Mouse (Mus musculus): ENCODE data around the gene Dusp13. TPM values are rescaled to one million over a fixed set of nuclear protein-coding genes. Genes with fewer than 3 reads are reported as not detected.
A peak's percentile ranks its signal among the peaks of the same experiment; 100 is the strongest.

Dusp13 gene
- polyA plus RNA-seq, 1 experiment from 2014 or later: 0.84 TPM

GRCm38 (mm10) chr14:21750008-21750880, 737 bp downstream of the Dusp13 start, which contains the start of gene Samd8:
Gene Samd8, plus strand, starts transcription at chr14:21750531.
- Histone ChIP-seq H3K4me2 (ENCODE audit: low read depth, low read length) (peak within 1 kb of the TSS; percentile 89), H3K27me3 (ENCODE audit: control insufficient read depth, insufficient read depth, low read length) (no peaks in the 10 kb centered on the region), H3K4me1 (ENCODE audit: control insufficient read depth, insufficient read depth, low read length) (peaks cover 14% of the 10 kb centered on the region; the same call in 1 of the 2 replicates), H3K4me3 (replicated peaks; ENCODE audit: low read length) (peak within 1 kb of the TSS; percentile 83), H3K36me3 (ENCODE audit: control insufficient read depth, insufficient read depth, low read length) (no peaks in the 10 kb centered on the region), H3K9ac (ENCODE audit: low read length) (peak within 1 kb of the TSS; percentile 91), H3K27ac (ENCODE audit: low read length) (peak within 1 kb of the TSS; percentile 84), H3K9me3 (replicated peaks; ENCODE audit: control insufficient read depth, low read length) (no peaks in the 10 kb centered on the region)
- ATAC-seq (ENCODE audit: insufficient read depth, low FRiP score): peak; percentile 85
- 7% methylated on average over 51 of the region's 52 CpGs for WGBS

- Histone ChIP-seq H3K27ac (ENCODE audit: low read length) (no peak overlapping the region), H3K9me3 (replicated peaks; ENCODE audit: control insufficient read depth, low read length) (no peaks in the 10 kb centered on the region), H3K36me3 (ENCODE audit: control insufficient read depth, insufficient read depth, low read length) (no peaks in the 10 kb centered on the region), H3K4me1 (ENCODE audit: control insufficient read depth, insufficient read depth, low read length) (peaks cover 14% of the 10 kb centered on the region; the same call in 1 of the 2 replicates), H3K27me3 (ENCODE audit: control insufficient read depth, insufficient read depth, low read length) (no peaks in the 10 kb centered on the region), H3K9ac (ENCODE audit: low read length) (no peak overlapping the region), H3K4me3 (replicated peaks; ENCODE audit: low read length) (no peak overlapping the region), H3K4me2 (ENCODE audit: low read depth, low read length) (no peak overlapping the region)
- no peak for ATAC-seq (ENCODE audit: insufficient read depth, low FRiP score)
- WGBS: 43% methylated on average over 15 of the region's 15 CpGs
Measured at GRCm38 (mm10) chr14:21748142-21748870, 2.7 kb downstream of the Dusp13 start.

- WGBS: 67% methylated on average over 14 of the region's 14 CpGs
Measured at GRCm38 (mm10) chr14:21747436-21748141, 3.4 kb downstream of the Dusp13 start.

GRCm38 (mm10) chr14:21746846-21747245, 4.1 kb downstream of the Dusp13 start:
- H3K9ac ChIP-seq (ENCODE audit: low read length): no peak overlapping the region
- H3K4me1 ChIP-seq (ENCODE audit: control insufficient read depth, insufficient read depth, low read length): peaks cover 6% of the 10 kb centered on the region; the same call in 1 of the 2 replicates
- no peak overlapping the region for H3K4me2 ChIP-seq (ENCODE audit: low read depth, low read length)
- H3K9me3 ChIP-seq (replicated peaks; ENCODE audit: control insufficient read depth, low read length): no peaks in the 10 kb centered on the region
- H3K27ac ChIP-seq (ENCODE audit: low read length): no peak overlapping the region
- H3K4me3 ChIP-seq (replicated peaks; ENCODE audit: low read length): no peak overlapping the region
- WGBS: 80% methylated on average over 2 of the region's 2 CpGs
- no peak for ATAC-seq (ENCODE audit: insufficient read depth, low FRiP score)
- H3K36me3 ChIP-seq (ENCODE audit: control insufficient read depth, insufficient read depth, low read length): no peaks in the 10 kb centered on the region
- no peaks in the 10 kb centered on the region for H3K27me3 ChIP-seq (ENCODE audit: control insufficient read depth, insufficient read depth, low read length)

More at GRCm38 (mm10) chr14:21747436-21748141, 3.4 kb downstream of the Dusp13 start:
- peaks cover 14% of the 10 kb centered on the region; the same call in 1 of the 2 replicates for H3K4me1 ChIP-seq (ENCODE audit: control insufficient read depth, insufficient read depth, low read length)
- H3K9ac ChIP-seq (ENCODE audit: low read length): no peak overlapping the region
- H3K27ac ChIP-seq (ENCODE audit: low read length): no peak overlapping the region
- H3K4me3 ChIP-seq (replicated peaks; ENCODE audit: low read length): no peak overlapping the region
- no peak for ATAC-seq (ENCODE audit: insufficient read depth, low FRiP score)
- no peaks in the 10 kb centered on the region for H3K9me3 ChIP-seq (replicated peaks; ENCODE audit: control insufficient read depth, low read length)
- no peaks in the 10 kb centered on the region for H3K27me3 ChIP-seq (ENCODE audit: control insufficient read depth, insufficient read depth, low read length)
- H3K4me2 ChIP-seq (ENCODE audit: low read depth, low read length): no peak overlapping the region
- H3K36me3 ChIP-seq (ENCODE audit: control insufficient read depth, insufficient read depth, low read length): no peaks in the 10 kb centered on the region

GRCm38 (mm10) chr14:21746251-21746650, 4.7 kb downstream of the Dusp13 start:
- WGBS: 86% methylated on average over 8 of the region's 8 CpGs
- no peak overlapping the region for H3K4me3 ChIP-seq (replicated peaks; ENCODE audit: low read length)
- H3K36me3 ChIP-seq (ENCODE audit: control insufficient read depth, insufficient read depth, low read length): no peaks in the 10 kb centered on the region
- H3K27ac ChIP-seq (ENCODE audit: low read length): no peak overlapping the region
- no peaks in the 10 kb centered on the region for H3K9me3 ChIP-seq (replicated peaks; ENCODE audit: control insufficient read depth, low read length)
- H3K9ac ChIP-seq (ENCODE audit: low read length): no peak overlapping the region
- H3K27me3 ChIP-seq (ENCODE audit: control insufficient read depth, insufficient read depth, low read length): no peaks in the 10 kb centered on the region
- H3K4me2 ChIP-seq (ENCODE audit: low read depth, low read length): no peak overlapping the region
- H3K4me1 ChIP-seq (ENCODE audit: control insufficient read depth, insufficient read depth, low read length): 0 out of 2 replicates have a peak, but pooled peaks cover 2% of the 10 kb centered on the region
- no peak for ATAC-seq (ENCODE audit: insufficient read depth, low FRiP score)

- ATAC-seq (ENCODE audit: insufficient read depth, low FRiP score): no peak
- 0 out of 2 replicates have a peak, but pooled peaks cover 2% of the 10 kb centered on the region for H3K4me1 ChIP-seq (ENCODE audit: control insufficient read depth, insufficient read depth, low read length)
- no peak overlapping the region for H3K4me3 ChIP-seq (replicated peaks; ENCODE audit: low read length)
- no peaks in the 10 kb centered on the region for H3K9me3 ChIP-seq (replicated peaks; ENCODE audit: control insufficient read depth, low read length)
- WGBS: 74% methylated on average over 5 of the region's 5 CpGs
- no peaks in the 10 kb centered on the region for H3K27me3 ChIP-seq (ENCODE audit: control insufficient read depth, insufficient read depth, low read length)
- no peak overlapping the region for H3K27ac ChIP-seq (ENCODE audit: low read length)
- H3K9ac ChIP-seq (ENCODE audit: low read length): no peak overlapping the region
- no peak overlapping the region for H3K4me2 ChIP-seq (ENCODE audit: low read depth, low read length)
- no peaks in the 10 kb centered on the region for H3K36me3 ChIP-seq (ENCODE audit: control insufficient read depth, insufficient read depth, low read length)
Measured at GRCm38 (mm10) chr14:21745149-21745548, 5.8 kb downstream of the Dusp13 start.

- no peaks in the 10 kb centered on the region for H3K27me3 ChIP-seq (ENCODE audit: control insufficient read depth, insufficient read depth, low read length)
- H3K9me3 ChIP-seq (replicated peaks; ENCODE audit: control insufficient read depth, low read length): no peaks in the 10 kb centered on the region
- no peak for ATAC-seq (ENCODE audit: insufficient read depth, low FRiP score)
- H3K4me3 ChIP-seq (replicated peaks; ENCODE audit: low read length): no peak overlapping the region
- H3K4me2 ChIP-seq (ENCODE audit: low read depth, low read length): no peak overlapping the region
- H3K4me1 ChIP-seq (ENCODE audit: control insufficient read depth, insufficient read depth, low read length): no peaks in the 10 kb centered on the region
- H3K36me3 ChIP-seq (ENCODE audit: control insufficient read depth, insufficient read depth, low read length): no peaks in the 10 kb centered on the region
- H3K27ac ChIP-seq (ENCODE audit: low read length): no peak overlapping the region
- no peak overlapping the region for H3K9ac ChIP-seq (ENCODE audit: low read length)
- WGBS: 96% methylated on average over 1 of the region's 1 CpGs
Measured at GRCm38 (mm10) chr14:21744169-21744568, 6.8 kb downstream of the Dusp13 start.

- ATAC-seq (ENCODE audit: insufficient read depth, low FRiP score): no peak
- no peak overlapping the region for H3K27ac ChIP-seq (ENCODE audit: low read length)
- WGBS: 93% methylated on average over 4 of the region's 4 CpGs
Measured at GRCm38 (mm10) chr14:21742441-21742840, 8.5 kb downstream of the Dusp13 start.

More at GRCm38 (mm10) chr14:21742441-21742840, 8.5 kb downstream of the Dusp13 start:
- Histone ChIP-seq H3K4me3 (replicated peaks; ENCODE audit: low read length) (no peak overlapping the region), H3K9me3 (replicated peaks; ENCODE audit: control insufficient read depth, low read length) (no peaks in the 10 kb centered on the region), H3K27me3 (ENCODE audit: control insufficient read depth, insufficient read depth, low read length) (no peaks in the 10 kb centered on the region), H3K9ac (ENCODE audit: low read length) (no peak overlapping the region), H3K4me2 (ENCODE audit: low read depth, low read length) (no peak overlapping the region), H3K36me3 (ENCODE audit: control insufficient read depth, insufficient read depth, low read length) (no peaks in the 10 kb centered on the region), H3K4me1 (ENCODE audit: control insufficient read depth, insufficient read depth, low read length) (no peaks in the 10 kb centered on the region)

Measured in stomach, embryonic 16.5 days (tissue).